Mouse (Mus musculus) cortical plate, adult 2 months (tissue): ENCODE results near the gene Arx.

Source experiments
- CTCF ChIP-seq: fragments of 200-500 bp; IDR thresholded peaks from 2 replicates; pipeline ENCODE4 v1.5.1; 2011; ENCODE audit warnings: mild to moderate bottlenecking, control low read depth, low read length; ENCODE audit not compliant: insufficient read depth; ENCODE audit errors: extremely low read depth
- POLR2A ChIP-seq: fragments of 200-500 bp; IDR thresholded peaks from 2 replicates; pipeline ENCODE4 v1.6.1; 2011; ENCODE audit warnings: mild to moderate bottlenecking, low read length, control low read depth; ENCODE audit not compliant: insufficient read depth; ENCODE audit errors: extremely low read depth

DNA sequence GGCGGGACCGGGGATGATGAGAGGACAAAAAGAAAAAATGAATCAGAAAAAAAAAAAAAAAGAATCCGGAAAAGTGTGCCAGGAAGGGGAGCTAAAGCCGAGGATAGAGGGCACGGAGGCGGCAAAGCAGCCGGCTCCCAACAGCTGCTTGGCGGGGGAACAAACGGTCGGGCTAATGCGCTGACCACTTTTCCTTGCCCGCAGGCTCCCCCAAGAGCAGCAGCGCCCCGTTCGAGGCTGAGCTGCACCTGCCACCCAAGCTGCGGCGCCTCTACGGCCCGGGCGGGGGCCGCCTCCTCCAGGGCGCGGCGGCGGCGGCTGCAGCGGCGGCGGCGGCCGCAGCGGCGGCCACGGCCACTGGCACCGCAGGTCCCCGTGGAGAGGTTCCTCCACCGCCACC is 2.1 kb downstream of the Arx start:
- no peak for TF ChIP-seq CTCF
- no peak for TF ChIP-seq POLR2A
